ENCODE assay signal across 7 mouse cellular contexts in genomic region chr2:63701861-63702260, GRCm38 (mm10).
A peak's percentile ranks its signal among the peaks of the same experiment; 100 is the strongest.
DNase-seq lines count a peak whose midpoint lies in the region; ATAC-seq and TF ChIP-seq lines count a peak whose summit lies in the region.

No protein-coding gene starts in this region.

- no peak overlapping the region for H3K9ac ChIP-seq in heart, postnatal 0 days (replicated peaks; ENCODE audit: low read depth, low read length)
- no peak overlapping the region for H3K9ac ChIP-seq in liver, embryonic 12.5 days

- peak; percentile 1 for DNase-seq in right cerebral cortex, postnatal 4 days
- no peak for DNase-seq in right cerebral cortex, postnatal 10 days (ENCODE audit: low spot score in 2 of 2)
- no peak for DNase-seq in heart, postnatal 0 days (ENCODE audit: low spot score)
- no peak for DNase-seq in urinary bladder, postnatal 10 days (ENCODE audit: low spot score)
- DNase-seq in ovary, postnatal 14 days (ENCODE audit: low spot score), result no peak
- no peak for DNase-seq in adrenal gland, adult 8-10 months

- 34% methylated on average over 13 of the region's 13 CpGs for WGBS in heart, postnatal 0 days
- 32% methylated on average over 13 of the region's 13 CpGs for WGBS in liver, embryonic 12.5 days (ENCODE audit: insufficient replicate concordance)

- H3K9me3 ChIP-seq in heart, postnatal 0 days (replicated peaks; ENCODE audit: control insufficient read depth, low read length), result no peaks in the 10 kb centered on the region
- H3K9me3 ChIP-seq in liver, embryonic 12.5 days (replicated peaks), result no peaks in the 10 kb centered on the region

- peak overlapping the region; percentile 63 for H3K27ac ChIP-seq in heart, postnatal 0 days (ENCODE audit: low read depth)
- no peak overlapping the region for H3K27ac ChIP-seq in liver, embryonic 12.5 days

- no peaks in the 10 kb centered on the region for H3K27me3 ChIP-seq in heart, postnatal 0 days (ENCODE audit: control insufficient read depth, insufficient read depth, low read length)
- H3K27me3 ChIP-seq in liver, embryonic 12.5 days (replicated peaks), result no peaks in the 10 kb centered on the region

- no peaks in the 10 kb centered on the region for H3K4me1 ChIP-seq in heart, postnatal 0 days (ENCODE audit: control insufficient read depth, insufficient read depth)
- H3K4me1 ChIP-seq in liver, embryonic 12.5 days, result 0 out of 2 replicates have a peak, but pooled peaks cover 3% of the 10 kb centered on the region

- no peak for ATAC-seq in heart, postnatal 0 days (ENCODE audit: insufficient read depth, low read depth)
- no peak for ATAC-seq in liver, embryonic 12.5 days

- TF ChIP-seq EP300 in heart, postnatal 0 days (IDR thresholded peaks at IDR 0.05; ENCODE audit: low read depth), result no peak

- H3K4me2 ChIP-seq in heart, postnatal 0 days (ENCODE audit: low read depth, low read length), result peak overlapping the region; percentile 70
- peak overlapping the region; percentile 55 for H3K4me2 ChIP-seq in liver, embryonic 12.5 days

- no peak for TF ChIP-seq CTCF in heart, postnatal 0 days (IDR thresholded peaks at IDR 0.05; ENCODE audit: low read depth)

- H3K36me3 ChIP-seq in heart, postnatal 0 days (replicated peaks; ENCODE audit: control insufficient read depth, insufficient read depth, low read length), result no peaks in the 10 kb centered on the region
- no peaks in the 10 kb centered on the region for H3K36me3 ChIP-seq in liver, embryonic 12.5 days

- H3K4me3 ChIP-seq in heart, postnatal 0 days (ENCODE audit: low read depth, low read length), result peak overlapping the region; percentile 47
- peak overlapping the region; percentile 18; the same call in 1 of the 2 replicates for H3K4me3 ChIP-seq in liver, embryonic 12.5 days
